Mouse (Mus musculus): ENCODE results near the gene Fat1.

DNA sequence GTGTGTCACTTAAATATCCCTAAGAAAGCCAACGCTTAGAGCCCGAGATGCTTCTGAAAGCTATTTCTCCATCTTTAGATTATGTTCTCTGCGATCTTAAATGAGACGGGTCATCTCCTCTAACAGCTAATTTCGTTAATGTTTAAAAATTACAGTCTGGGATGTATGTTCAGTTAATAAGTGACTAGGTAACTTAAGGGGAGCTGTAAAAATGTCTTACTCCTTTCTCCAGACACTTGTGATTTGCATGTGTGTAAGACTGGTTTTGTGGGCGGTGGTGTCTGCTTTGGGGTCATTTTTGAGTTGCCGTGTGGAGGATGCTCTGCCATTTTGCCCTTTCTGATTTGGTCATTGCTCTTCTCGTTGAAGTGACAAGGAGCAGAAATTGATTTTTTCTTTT lies 78.6 kb downstream of the Fat1 start:
- no peak for TF ChIP-seq EP300 (IDR thresholded peaks at IDR 0.05; ENCODE audit: insufficient read depth, low read depth, low read length)
- TF ChIP-seq CTCF (IDR thresholded peaks at IDR 0.05; ENCODE audit: low read depth, low read length): no peak

All from ES-Bruce4 (cell line).